Mouse (Mus musculus) lung, postnatal 4 days (tissue): Measurements from ENCODE around the gene Fgf4.

Experiments
- DNase-seq, 2 experiments: peaks; one replicate each; pipeline ENCODE4 v3.0.0; 2021

Gene Fgf4

GRCm38 (mm10) chr7:144914296-144914947 lies 67.3 kb downstream of the Fgf4 start:
- peak in 1 of 2 experiments; percentile 30 for DNase-seq
